Mouse (Mus musculus): ENCODE data around the gene Nupl1. TPM values are rescaled to one million over a fixed set of nuclear protein-coding genes. Genes with fewer than 3 reads are reported as not detected.

The Nupl1 gene
- total and polyA plus RNA-seq, 2 experiments from 2014 or later: 0.04 TPM; not detected in 1

- TF ChIP-seq EP300 (IDR thresholded peaks at IDR 0.05; ENCODE audit: low read depth) (no peak), CTCF (IDR thresholded peaks at IDR 0.05; ENCODE audit: low read depth) (no peak)
- no peak overlapping the region for H3K9ac ChIP-seq (replicated peaks; ENCODE audit: low read depth, low read length)
- H3K9me3 ChIP-seq (replicated peaks; ENCODE audit: control insufficient read depth, low read length): no peaks in the 10 kb centered on the region
- H3K36me3 ChIP-seq (replicated peaks; ENCODE audit: control insufficient read depth, insufficient read depth, low read length): peaks cover 40% of the 10 kb centered on the region
- ATAC-seq (ENCODE audit: insufficient read depth, low read depth) (no peak), DNase-seq (ENCODE audit: low spot score) (no peak)
- 96% methylated on average over 4 of the region's 4 CpGs for WGBS
- H3K4me2 ChIP-seq (ENCODE audit: low read depth, low read length): no peak overlapping the region
- H3K4me3 ChIP-seq (ENCODE audit: low read depth, low read length): no peak overlapping the region
- no peaks in the 10 kb centered on the region for H3K4me1 ChIP-seq (ENCODE audit: control insufficient read depth, insufficient read depth)
- no peaks in the 10 kb centered on the region for H3K27me3 ChIP-seq (ENCODE audit: control insufficient read depth, insufficient read depth, low read length)
- H3K27ac ChIP-seq (ENCODE audit: low read depth): no peak overlapping the region
Measured at GRCm38 (mm10) chr14:60217616-60218015, 33.6 kb downstream of the Nupl1 start.

- Histone ChIP-seq H3K9ac (replicated peaks; ENCODE audit: low read depth, low read length) (no peak overlapping the region), H3K36me3 (replicated peaks; ENCODE audit: control insufficient read depth, insufficient read depth, low read length) (peaks cover 32% of the 10 kb centered on the region), H3K4me3 (ENCODE audit: low read depth, low read length) (no peak overlapping the region), H3K27ac (ENCODE audit: low read depth) (no peak overlapping the region), H3K9me3 (replicated peaks; ENCODE audit: control insufficient read depth, low read length) (no peaks in the 10 kb centered on the region), H3K4me2 (ENCODE audit: low read depth, low read length) (no peak overlapping the region), H3K4me1 (ENCODE audit: control insufficient read depth, insufficient read depth) (no peaks in the 10 kb centered on the region), H3K27me3 (ENCODE audit: control insufficient read depth, insufficient read depth, low read length) (no peaks in the 10 kb centered on the region)
- no peak for DNase-seq (ENCODE audit: low spot score)
- no peak for TF ChIP-seq EP300 (IDR thresholded peaks at IDR 0.05; ENCODE audit: low read depth)
- TF ChIP-seq CTCF (IDR thresholded peaks at IDR 0.05; ENCODE audit: low read depth): no peak
- ATAC-seq (ENCODE audit: insufficient read depth, low read depth): no peak
- 86% methylated on average over 1 of the region's 1 CpGs for WGBS
Measured at GRCm38 (mm10) chr14:60216125-60216524, 35.1 kb downstream of the Nupl1 start.

- no peak overlapping the region for H3K27ac ChIP-seq (ENCODE audit: low read depth)
- 93% methylated on average over 3 of the region's 3 CpGs for WGBS
- H3K27me3 ChIP-seq (ENCODE audit: control insufficient read depth, insufficient read depth, low read length): no peaks in the 10 kb centered on the region
- no peaks in the 10 kb centered on the region for H3K9me3 ChIP-seq (replicated peaks; ENCODE audit: control insufficient read depth, low read length)
- H3K4me2 ChIP-seq (ENCODE audit: low read depth, low read length): no peak overlapping the region
- ATAC-seq (ENCODE audit: insufficient read depth, low read depth) (no peak), DNase-seq (ENCODE audit: low spot score) (no peak)
- no peak overlapping the region for H3K9ac ChIP-seq (replicated peaks; ENCODE audit: low read depth, low read length)
- H3K36me3 ChIP-seq (replicated peaks; ENCODE audit: control insufficient read depth, insufficient read depth, low read length): peaks cover 28% of the 10 kb centered on the region
- TF ChIP-seq CTCF (IDR thresholded peaks at IDR 0.05; ENCODE audit: low read depth): no peak
- no peak for TF ChIP-seq EP300 (IDR thresholded peaks at IDR 0.05; ENCODE audit: low read depth)
- H3K4me1 ChIP-seq (ENCODE audit: control insufficient read depth, insufficient read depth): no peaks in the 10 kb centered on the region
- H3K4me3 ChIP-seq (ENCODE audit: low read depth, low read length): no peak overlapping the region
Measured at GRCm38 (mm10) chr14:60215000-60215399, 36.2 kb downstream of the Nupl1 start.

- ATAC-seq (ENCODE audit: insufficient read depth, low read depth) (no peak), DNase-seq (ENCODE audit: low spot score) (no peak)
- Histone ChIP-seq H3K4me3 (ENCODE audit: low read depth, low read length) (no peak overlapping the region), H3K9ac (replicated peaks; ENCODE audit: low read depth, low read length) (no peak overlapping the region), H3K9me3 (replicated peaks; ENCODE audit: control insufficient read depth, low read length) (no peaks in the 10 kb centered on the region), H3K36me3 (replicated peaks; ENCODE audit: control insufficient read depth, insufficient read depth, low read length) (peaks cover 20% of the 10 kb centered on the region; the same call in 1 of the 2 replicates), H3K4me1 (ENCODE audit: control insufficient read depth, insufficient read depth) (no peaks in the 10 kb centered on the region), H3K27me3 (ENCODE audit: control insufficient read depth, insufficient read depth, low read length) (no peaks in the 10 kb centered on the region), H3K27ac (ENCODE audit: low read depth) (no peak overlapping the region), H3K4me2 (ENCODE audit: low read depth, low read length) (no peak overlapping the region)
- TF ChIP-seq EP300 (IDR thresholded peaks at IDR 0.05; ENCODE audit: low read depth): no peak
- TF ChIP-seq CTCF (IDR thresholded peaks at IDR 0.05; ENCODE audit: low read depth): no peak
- 65% methylated on average over 1 of the region's 1 CpGs for WGBS
Measured at GRCm38 (mm10) chr14:60214040-60214439, 37.2 kb downstream of the Nupl1 start.

GRCm38 (mm10) chr14:60209166-60209565, 42.1 kb downstream of the Nupl1 start:
- H3K9me3 ChIP-seq (replicated peaks; ENCODE audit: control insufficient read depth, low read length): no peaks in the 10 kb centered on the region
- 89% methylated on average over 7 of the region's 7 CpGs for WGBS
- H3K27ac ChIP-seq (ENCODE audit: low read depth): no peak overlapping the region
- DNase-seq (ENCODE audit: low spot score): no peak
- H3K9ac ChIP-seq (replicated peaks; ENCODE audit: low read depth, low read length): no peak overlapping the region
- H3K4me1 ChIP-seq (ENCODE audit: control insufficient read depth, insufficient read depth): no peaks in the 10 kb centered on the region
- H3K4me2 ChIP-seq (ENCODE audit: low read depth, low read length): no peak overlapping the region
- H3K27me3 ChIP-seq (ENCODE audit: control insufficient read depth, insufficient read depth, low read length): no peaks in the 10 kb centered on the region
- no peak for TF ChIP-seq EP300 (IDR thresholded peaks at IDR 0.05; ENCODE audit: low read depth)
- TF ChIP-seq CTCF (IDR thresholded peaks at IDR 0.05; ENCODE audit: low read depth): no peak
- H3K36me3 ChIP-seq (replicated peaks; ENCODE audit: control insufficient read depth, insufficient read depth, low read length): no peaks in the 10 kb centered on the region
- no peak overlapping the region for H3K4me3 ChIP-seq (ENCODE audit: low read depth, low read length)
- ATAC-seq (ENCODE audit: insufficient read depth, low read depth): no peak

- Histone ChIP-seq H3K4me2 (ENCODE audit: low read depth, low read length) (no peak overlapping the region), H3K9ac (replicated peaks; ENCODE audit: low read depth, low read length) (no peak overlapping the region), H3K9me3 (replicated peaks; ENCODE audit: control insufficient read depth, low read length) (no peaks in the 10 kb centered on the region), H3K27ac (ENCODE audit: low read depth) (no peak overlapping the region), H3K4me3 (ENCODE audit: low read depth, low read length) (no peak overlapping the region), H3K27me3 (ENCODE audit: control insufficient read depth, insufficient read depth, low read length) (no peaks in the 10 kb centered on the region), H3K36me3 (replicated peaks; ENCODE audit: control insufficient read depth, insufficient read depth, low read length) (no peaks in the 10 kb centered on the region), H3K4me1 (ENCODE audit: control insufficient read depth, insufficient read depth) (no peaks in the 10 kb centered on the region)
- ATAC-seq (ENCODE audit: insufficient read depth, low read depth) (no peak), DNase-seq (ENCODE audit: low spot score) (no peak)
- TF ChIP-seq EP300 (IDR thresholded peaks at IDR 0.05; ENCODE audit: low read depth): no peak
- TF ChIP-seq CTCF (IDR thresholded peaks at IDR 0.05; ENCODE audit: low read depth): no peak
- WGBS: 88% methylated on average over 6 of the region's 6 CpGs
Measured at GRCm38 (mm10) chr14:60204993-60205392, 46.2 kb downstream of the Nupl1 start.
